Mouse (Mus musculus) intestine, postnatal 0 days (tissue): ENCODE measurements around the gene Serpina10. TPM values are rescaled to one million over a fixed set of nuclear protein-coding genes. Genes with fewer than 3 reads are reported as not detected.

ENCODE experiments used
- ATAC-seq: fragments of 200-750 bp; cut with Nextera tagmentation; 2 replicates; pipeline ENCODE4 v1.8.0; 2017; ENCODE audit warnings: mild to moderate bottlenecking, moderate TSS enrichment, moderate library complexity
- H3K27ac ChIP-seq: fragments of 300-500 bp; sonication (generic); 2 replicates; pipeline ENCODE4 v1.5.1; 2014; ENCODE audit warnings: mild to moderate bottlenecking, low read depth, low read length, moderate library complexity
- H3K27me3 ChIP-seq: fragments of 300-500 bp; sonication (generic); replicated peaks from 2 replicates; pipeline ENCODE4 v1.6.1; 2014; ENCODE audit warnings: low read length, mixed read lengths; ENCODE audit not compliant: control insufficient read depth, insufficient read depth
- H3K36me3 ChIP-seq: fragments of 300-500 bp; sonication (generic); 2 replicates; pipeline ENCODE4 v1.6.1; 2014; ENCODE audit warnings: mild to moderate bottlenecking, moderate library complexity; ENCODE audit not compliant: control insufficient read depth, insufficient read depth
- H3K4me1 ChIP-seq: fragments of 300-500 bp; sonication (generic); replicated peaks from 2 replicates; pipeline ENCODE4 v1.6.1; 2014; ENCODE audit warnings: antibody characterized with exemption, low read length, mixed read lengths; ENCODE audit not compliant: control insufficient read depth, insufficient read depth
- H3K4me2 ChIP-seq: fragments of 300-500 bp; sonication (generic); replicated peaks from 2 replicates; pipeline ENCODE4 v1.6.1; 2014; ENCODE audit warnings: low read depth, mild to moderate bottlenecking, moderate library complexity
- H3K4me3 ChIP-seq: fragments of 300-500 bp; sonication (generic); 2 replicates; pipeline ENCODE4 v1.5.1; 2014; ENCODE audit warnings: low read depth, low read length
- H3K9ac ChIP-seq: fragments of 300-500 bp; sonication (generic); 2 replicates; pipeline ENCODE4 v1.6.1; 2014; ENCODE audit warnings: mild to moderate bottlenecking, low read depth, low read length
- H3K9me3 ChIP-seq: fragments of 300-500 bp; sonication (generic); 2 replicates; pipeline ENCODE4 v1.6.1; 2016; ENCODE audit warnings: mixed run types; ENCODE audit not compliant: control insufficient read depth
- CTCF ChIP-seq: sonication (generic); IDR thresholded peaks from 2 replicates; pipeline ENCODE4 v1.5.1; 2016; ENCODE audit warnings: low read depth, mild to moderate bottlenecking, control low read depth, antibody characterized with exemption, moderate library complexity
- WGBS: fragments of 180-500 bp; shearing (Covaris S2); extraction: QIAGEN DNeasy Blood & Tissue Kit; methylation state at CpG from one replicate; pipeline ENCODE4 v1.1.7; 2014; 5-methylcytosine and 5-hydroxymethylcytosine counted together
- polyA plus RNA-seq: library from polyadenylated mRNA; unstranded; fragments of >200 nt; fragmentation: Nextera tagmentation; extraction: Ambion mirVana; gene quantifications from 2 replicates; pipeline ENCODE4 v1.2.1, GENCODE M21; 2015

Serpina10 gene
- polyA plus RNA-seq, 1 experiment from 2014 or later, result 0.21 TPM

GRCm38 (mm10) chr12:103655123-103656044 lies 24.1 kb upstream of the Serpina10 start:
- ATAC-seq, result no peak
- no peak overlapping the region for H3K9ac ChIP-seq
- 85% methylated on average over 7 of the region's 7 CpGs for WGBS

DNA sequence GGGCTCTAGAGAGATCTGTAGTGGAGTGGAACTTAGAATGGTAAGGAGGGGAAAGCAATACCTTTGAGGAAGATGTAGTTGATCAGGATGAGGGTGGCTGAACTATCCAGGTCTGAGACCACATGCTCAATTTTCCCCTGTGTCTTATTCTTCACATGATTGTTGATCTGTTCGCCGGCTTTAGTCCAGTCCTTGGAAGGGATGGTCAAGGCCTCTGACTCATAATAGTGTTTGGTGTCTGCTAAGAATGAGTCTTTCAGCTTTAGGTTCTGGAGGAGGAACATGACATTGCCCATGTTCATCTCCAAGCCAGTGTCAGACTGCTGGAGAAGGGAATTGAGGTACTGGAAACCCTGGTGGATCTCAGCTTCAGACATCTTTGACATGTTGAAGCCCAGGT lies 22.6 kb upstream of the Serpina10 start:
- no peaks in the 10 kb centered on the region for H3K36me3 ChIP-seq
- H3K4me1 ChIP-seq, result no peaks in the 10 kb centered on the region
- H3K9ac ChIP-seq, result no peak overlapping the region
- H3K27me3 ChIP-seq, result no peaks in the 10 kb centered on the region
- H3K4me3 ChIP-seq, result no peak overlapping the region
- ATAC-seq, result no peak
- no peak overlapping the region for H3K27ac ChIP-seq
- peaks cover 6% of the 10 kb centered on the region; the same call in 1 of the 2 replicates for H3K9me3 ChIP-seq
- no peak overlapping the region for H3K4me2 ChIP-seq
- WGBS, result 97% methylated on average over 2 of the region's 2 CpGs
- TF ChIP-seq CTCF, result no peak

More at GRCm38 (mm10) chr12:103655123-103656044, 24.1 kb upstream of the Serpina10 start:
- H3K4me2 ChIP-seq, result no peak overlapping the region
- H3K4me3 ChIP-seq, result no peak overlapping the region
- no peaks in the 10 kb centered on the region for H3K36me3 ChIP-seq
- H3K27ac ChIP-seq, result no peak overlapping the region
- H3K27me3 ChIP-seq, result no peaks in the 10 kb centered on the region
- H3K9me3 ChIP-seq, result peaks cover 2% of the 10 kb centered on the region; the same call in 1 of the 2 replicates
- TF ChIP-seq CTCF, result no peak
- no peaks in the 10 kb centered on the region for H3K4me1 ChIP-seq

GRCm38 (mm10) chr12:103646314-103646713 lies 15.1 kb upstream of the Serpina10 start:
- Histone ChIP-seq H3K27ac (no peak overlapping the region), H3K9ac (no peak overlapping the region), H3K4me3 (no peak overlapping the region), H3K36me3 (no peaks in the 10 kb centered on the region), H3K27me3 (no peaks in the 10 kb centered on the region), H3K4me2 (no peak overlapping the region), H3K9me3 (peaks cover 6% of the 10 kb centered on the region; the same call in 1 of the 2 replicates), H3K4me1 (no peaks in the 10 kb centered on the region)
- 66% methylated on average over 2 of the region's 2 CpGs for WGBS
- no peak for TF ChIP-seq CTCF
- ATAC-seq, result no peak

GRCm38 (mm10) chr12:103644601-103645000 lies 13.4 kb upstream of the Serpina10 start:
- no peaks in the 10 kb centered on the region for H3K36me3 ChIP-seq
- no peaks in the 10 kb centered on the region for H3K9me3 ChIP-seq
- ATAC-seq, result no peak
- no peak for TF ChIP-seq CTCF
- no peak overlapping the region for H3K4me3 ChIP-seq
- no peak overlapping the region for H3K4me2 ChIP-seq
- H3K27me3 ChIP-seq, result no peaks in the 10 kb centered on the region
- H3K4me1 ChIP-seq, result no peaks in the 10 kb centered on the region
- no peak overlapping the region for H3K9ac ChIP-seq
- H3K27ac ChIP-seq, result no peak overlapping the region
- 36% methylated on average over 5 of the region's 5 CpGs for WGBS

DNA sequence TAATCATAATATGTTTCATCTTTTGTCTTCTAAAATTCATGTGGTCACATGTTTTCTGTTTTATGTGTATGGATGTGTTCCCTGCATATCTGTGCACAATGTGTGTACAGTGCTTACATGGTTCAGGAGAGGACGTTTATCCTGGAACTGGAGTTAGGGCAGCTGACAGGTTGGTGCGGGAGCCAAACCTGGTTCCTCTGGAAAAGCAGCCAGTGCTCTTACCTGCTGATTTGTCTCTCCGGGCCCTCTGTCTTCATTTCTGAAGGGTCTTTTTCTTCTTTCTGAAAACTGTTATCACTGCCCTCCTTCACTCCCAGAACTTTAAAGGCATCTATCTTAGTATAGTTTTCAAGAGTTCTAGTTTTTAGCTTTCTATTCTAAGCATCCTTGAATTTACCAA lies 12.6 kb upstream of the Serpina10 start:
- Histone ChIP-seq H3K4me3 (no peak overlapping the region), H3K36me3 (no peaks in the 10 kb centered on the region), H3K9me3 (no peaks in the 10 kb centered on the region), H3K27ac (no peak overlapping the region), H3K4me1 (no peaks in the 10 kb centered on the region), H3K4me2 (no peak overlapping the region), H3K27me3 (no peaks in the 10 kb centered on the region), H3K9ac (no peak overlapping the region)
- 82% methylated on average over 3 of the region's 3 CpGs for WGBS
- no peak for TF ChIP-seq CTCF
- no peak for ATAC-seq

DNA sequence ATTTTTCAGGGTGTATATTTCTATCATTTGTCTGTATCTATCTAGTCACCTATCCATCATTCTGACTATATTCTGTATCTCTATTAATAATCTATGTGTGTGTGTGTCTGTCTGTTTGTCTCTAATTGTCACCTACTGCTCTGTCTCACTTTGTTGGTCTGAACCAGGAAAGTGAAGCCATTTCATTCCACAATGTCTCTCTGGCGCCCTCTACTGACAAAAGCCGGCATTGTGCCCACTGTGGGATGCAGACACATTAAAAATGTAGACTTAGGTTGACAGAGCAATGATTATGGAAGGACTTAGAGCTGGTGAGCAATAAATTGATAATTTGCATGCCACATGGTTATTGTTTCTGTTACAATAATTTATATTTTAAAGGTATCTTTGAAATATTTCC lies 12.1 kb upstream of the Serpina10 start:
- ATAC-seq, result no peak
- Histone ChIP-seq H3K9ac (no peak overlapping the region), H3K36me3 (no peaks in the 10 kb centered on the region), H3K27me3 (no peaks in the 10 kb centered on the region), H3K9me3 (no peaks in the 10 kb centered on the region), H3K27ac (no peak overlapping the region), H3K4me2 (no peak overlapping the region), H3K4me1 (no peaks in the 10 kb centered on the region), H3K4me3 (no peak overlapping the region)
- WGBS, result 0% methylated on average over 2 of the region's 2 CpGs
- peak; percentile 96 for TF ChIP-seq CTCF
